Mouse (Mus musculus): ENCODE measurements around the gene Gm49384. TPM values are rescaled to one million over a fixed set of nuclear protein-coding genes. Genes with fewer than 3 reads are reported as not detected.
A peak's percentile ranks its signal among the peaks of the same experiment; 100 is the strongest.

Gene Gm49384
- total RNA-seq, 2 experiments from 2014 or later = 3.1 to 4.5 TPM

DNA sequence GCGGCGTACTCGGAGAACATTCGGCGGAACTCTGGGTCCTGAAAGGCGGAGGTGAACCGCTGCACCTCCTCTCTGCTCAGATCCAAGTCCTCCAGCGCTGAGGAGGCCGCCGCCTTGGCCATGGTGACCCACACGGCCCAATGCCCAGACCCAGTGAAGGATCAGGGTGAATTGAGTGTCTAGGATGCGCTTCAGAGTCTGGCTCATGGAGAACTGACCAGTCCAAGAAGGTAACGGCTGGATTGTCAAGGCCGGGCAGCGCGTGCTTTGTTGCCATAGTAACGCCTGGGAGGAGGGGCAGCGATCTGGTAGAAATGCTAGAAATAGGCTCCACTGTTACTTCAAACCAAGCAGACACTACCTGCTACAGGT, 5.9 kb downstream of the Gm49384 start, which contains the start of gene Dnaaf2:
TSS of gene Dnaaf2 (minus strand) at position 266 of the 372 bp plus-strand sequence.
- Histone ChIP-seq H3K4me3 (peak within 1 kb of the TSS; percentile 93), H3K27ac (peak within 1 kb of the TSS; percentile 96)
- peak in 1 of 2 experiments; percentile 66 for DNase-seq (ENCODE audit: extremely low spot score in 1 of 2, low spot score in 2 of 2)
- TF ChIP-seq CTCF (IDR thresholded peaks at IDR 0.05) = no peak
- intact Hi-C loops (cut with DNase I) = loop anchor here (5.0 kb wide), 1 partner anchor 44 kb away; the partner anchor contains the start of gene Klhdc1

DNA sequence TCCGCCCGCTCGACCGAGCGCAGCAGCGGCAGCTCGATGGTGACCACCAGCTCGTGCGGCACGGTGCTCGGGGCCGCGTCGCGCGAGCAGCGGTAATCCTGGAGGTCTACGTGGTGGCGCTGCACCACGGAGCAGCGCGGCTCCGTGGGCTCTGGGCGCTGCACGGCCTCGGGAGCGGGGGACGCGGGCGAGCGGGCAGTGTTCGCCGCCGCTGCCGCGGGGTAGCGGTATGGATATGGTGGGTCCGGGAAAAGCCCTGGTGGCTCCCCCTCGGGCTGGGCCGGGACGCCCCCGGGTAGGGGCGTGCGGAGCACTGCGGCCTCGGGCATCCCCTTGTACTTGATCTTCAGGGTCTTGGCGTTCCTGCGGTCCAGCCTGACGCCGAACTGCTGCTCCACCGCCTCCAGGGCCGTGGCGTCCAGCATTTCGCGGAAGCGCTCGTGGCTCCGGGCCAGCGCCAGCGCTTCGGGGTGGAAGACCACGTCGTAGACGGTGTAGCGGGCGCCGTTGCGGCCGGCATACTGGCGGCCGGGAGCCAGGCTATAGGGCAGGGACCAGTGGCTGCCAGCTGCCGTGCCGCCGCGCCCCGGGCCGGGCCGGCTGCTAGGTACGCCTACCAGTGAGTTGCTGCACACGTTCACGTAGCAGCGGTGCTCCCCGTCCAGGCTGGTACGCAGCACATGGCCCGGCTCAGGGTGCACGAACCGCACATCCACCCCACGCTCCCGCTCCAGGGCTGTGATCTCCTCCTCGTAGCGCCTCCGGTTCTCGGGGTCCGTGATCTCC, 6.5 kb downstream of the Gm49384 start:
- no peak for TF ChIP-seq CTCF (IDR thresholded peaks at IDR 0.05)
- peak; percentile 45 to 59 for DNase-seq (ENCODE audit: extremely low spot score in 1 of 2, low spot score in 2 of 2)
- Histone ChIP-seq H3K27ac (peak overlapping the region; percentile 96), H3K4me3 (peak overlapping the region; percentile 93)
- intact Hi-C loops (cut with DNase I) = loop anchor here (1.0 to 5.0 kb wide), 3 partner anchors 38 to 99 kb away; partner anchors contain the start of genes Klhdc1, Klhdc2 and Rps29

DNA sequence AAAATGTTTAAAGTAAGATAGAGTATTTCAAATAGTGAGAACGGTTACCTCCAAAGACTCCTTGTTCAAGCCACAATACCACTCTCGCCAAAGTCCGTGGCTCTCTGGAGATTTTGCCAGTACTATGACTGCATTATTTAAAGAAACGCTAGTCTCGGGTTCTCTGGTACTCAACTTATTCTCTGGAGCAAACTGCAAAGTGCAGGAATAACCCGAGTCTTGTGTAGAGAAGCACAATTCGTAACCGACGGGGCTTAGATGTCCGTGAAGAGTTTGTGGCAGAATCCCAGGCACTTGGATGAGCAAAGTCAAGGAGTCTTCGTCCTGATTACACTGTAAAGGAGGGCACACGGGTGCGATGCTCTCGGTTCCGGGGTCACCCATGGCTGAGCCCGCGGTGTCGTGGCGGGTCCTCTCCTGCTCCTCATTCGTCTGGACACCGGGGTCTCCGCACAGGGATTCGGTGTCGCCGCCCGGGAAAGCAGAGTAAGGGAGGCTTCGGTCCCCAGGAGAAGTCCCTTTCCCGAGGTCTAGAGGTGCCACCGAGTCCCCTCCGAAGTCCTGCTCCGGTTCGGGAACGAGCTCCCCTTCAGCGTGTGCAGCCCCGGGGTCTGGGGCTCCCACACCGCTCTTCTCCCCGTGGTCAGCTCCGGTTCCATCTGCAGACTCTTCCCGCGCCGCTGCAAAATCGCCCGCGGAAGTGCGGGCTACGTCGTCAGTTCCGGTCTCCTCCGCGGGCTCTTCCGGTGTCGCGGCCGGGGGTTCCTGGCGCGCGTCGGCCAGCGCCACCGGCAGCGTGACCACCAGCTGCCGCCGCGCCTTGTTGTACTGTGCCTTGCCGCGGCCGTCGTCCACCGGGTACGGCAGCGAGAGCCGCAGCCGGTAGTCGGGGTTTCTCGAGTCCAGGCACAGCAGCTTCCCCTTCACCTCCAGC, 7.4 kb downstream of the Gm49384 start, which contains the start of gene Gm49383:
TSS of gene Gm49383 (minus strand) at position 661 of the 934 bp plus-strand sequence.
- TF ChIP-seq CTCF (IDR thresholded peaks at IDR 0.05) = no peak; the same call in 1 of the 2 replicates
- peak; percentile 72 to 74 for DNase-seq (ENCODE audit: extremely low spot score in 1 of 2, low spot score in 2 of 2)
- Histone ChIP-seq H3K4me3 (peak within 1 kb of the TSS; percentile 93), H3K27ac (peak within 1 kb of the TSS; percentile 96)
- intact Hi-C loops (cut with DNase I) = loop anchor here (1.0 to 5.0 kb wide), 3 partner anchors 37 to 100 kb away; partner anchors contain the start of genes Klhdc1, Klhdc2 and Rps29

DNA sequence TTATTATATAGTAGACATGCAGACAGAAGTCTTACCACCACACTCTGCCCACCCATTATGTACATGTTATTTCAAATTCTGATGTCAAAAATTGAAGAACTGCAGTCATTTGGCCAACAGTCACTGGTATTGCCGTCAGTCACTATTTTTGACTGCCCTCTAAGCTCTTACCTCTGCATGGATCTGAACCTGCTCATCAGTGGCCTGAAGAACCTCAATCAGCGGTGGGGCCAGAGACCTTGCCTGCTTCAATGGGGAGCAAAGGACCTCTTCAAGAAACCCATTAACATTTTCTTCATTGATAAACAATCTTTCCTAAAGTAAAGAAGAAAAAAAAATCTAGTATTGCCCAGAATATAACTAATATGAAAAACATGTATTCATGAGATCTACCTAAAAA, 11.4 kb downstream of the Gm49384 start:
- no peak overlapping the region for H3K27ac ChIP-seq
- DNase-seq (ENCODE audit: extremely low spot score in 1 of 2, low spot score in 2 of 2) = no peak
- intact Hi-C loops (cut with DNase I) = no loop called here
- no peak overlapping the region for H3K4me3 ChIP-seq
- TF ChIP-seq CTCF (IDR thresholded peaks at IDR 0.05) = no peak

DNA sequence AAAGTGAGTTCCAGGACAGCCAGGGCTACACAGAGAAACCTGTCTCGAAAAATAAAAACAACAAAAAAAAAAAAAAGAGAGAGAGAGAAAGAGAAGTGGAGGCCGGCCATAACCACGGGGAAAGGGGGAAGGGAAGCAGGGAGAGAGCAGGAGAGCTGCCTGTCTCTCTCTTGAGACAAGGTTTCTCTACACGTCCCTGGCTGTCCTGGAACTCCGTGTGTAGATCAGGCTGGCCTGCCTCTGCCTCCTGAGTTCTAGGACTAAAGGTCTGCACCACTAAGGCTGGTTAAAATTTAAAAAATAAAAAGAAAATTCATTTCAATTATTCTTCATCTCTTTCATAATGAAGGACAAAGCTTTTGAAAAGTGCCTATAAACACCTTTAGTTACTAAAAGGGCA, 12.7 kb downstream of the Gm49384 start:
- no peak for DNase-seq (ENCODE audit: extremely low spot score in 1 of 2, low spot score in 2 of 2)
- no peak overlapping the region for H3K4me3 ChIP-seq
- H3K27ac ChIP-seq = no peak overlapping the region
- no peak for TF ChIP-seq CTCF (IDR thresholded peaks at IDR 0.05)
- intact Hi-C loops (cut with DNase I) = no loop called here

DNA sequence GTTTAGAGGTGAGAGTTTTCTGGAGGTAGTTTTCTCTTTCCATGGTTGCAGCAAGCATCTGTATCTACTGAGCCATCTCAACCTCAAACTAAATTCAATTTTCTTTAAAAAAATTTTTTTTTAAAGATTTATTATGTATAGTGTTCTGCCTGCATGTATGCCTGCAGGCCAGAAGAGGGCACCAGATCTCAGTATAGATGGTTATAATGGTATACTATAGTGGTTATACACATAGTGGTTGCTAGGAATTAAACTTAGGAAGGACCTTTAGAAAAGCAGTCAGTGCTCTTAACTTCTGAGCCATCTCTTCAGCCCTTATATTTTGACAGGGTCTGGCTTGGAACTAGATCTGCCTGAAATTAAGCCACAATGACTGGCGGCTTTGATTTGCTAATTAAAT, 13.5 kb downstream of the Gm49384 start:
- DNase-seq (ENCODE audit: extremely low spot score in 1 of 2, low spot score in 2 of 2) = no peak
- TF ChIP-seq CTCF (IDR thresholded peaks at IDR 0.05) = peak; percentile 61
- H3K27ac ChIP-seq = no peak overlapping the region
- intact Hi-C loops (cut with DNase I) = no loop called here
- no peak overlapping the region for H3K4me3 ChIP-seq

DNA sequence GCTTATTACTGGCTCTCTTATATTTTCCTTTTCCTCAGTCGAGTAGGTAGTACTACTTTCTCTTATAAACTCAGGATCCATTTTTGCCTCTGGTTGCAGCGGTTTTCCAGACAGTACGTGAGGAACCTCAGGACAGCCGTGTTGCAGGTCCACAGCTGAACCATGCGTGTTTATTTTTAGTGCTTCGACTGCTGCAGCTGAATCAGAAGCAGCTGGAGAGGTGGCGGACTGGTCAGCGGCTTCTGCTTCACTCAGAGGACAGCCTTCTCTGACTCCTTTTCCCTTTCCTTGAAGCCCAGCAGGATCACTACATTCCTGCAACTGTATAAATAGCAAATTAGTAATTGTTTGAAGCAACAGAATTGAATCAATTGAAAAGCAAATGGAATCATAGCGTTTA, 14.0 kb downstream of the Gm49384 start:
- no peak overlapping the region for H3K4me3 ChIP-seq
- H3K27ac ChIP-seq = no peak overlapping the region
- no peak for TF ChIP-seq CTCF (IDR thresholded peaks at IDR 0.05)
- intact Hi-C loops (cut with DNase I) = no loop called here
- DNase-seq (ENCODE audit: extremely low spot score in 1 of 2, low spot score in 2 of 2) = no peak

DNA sequence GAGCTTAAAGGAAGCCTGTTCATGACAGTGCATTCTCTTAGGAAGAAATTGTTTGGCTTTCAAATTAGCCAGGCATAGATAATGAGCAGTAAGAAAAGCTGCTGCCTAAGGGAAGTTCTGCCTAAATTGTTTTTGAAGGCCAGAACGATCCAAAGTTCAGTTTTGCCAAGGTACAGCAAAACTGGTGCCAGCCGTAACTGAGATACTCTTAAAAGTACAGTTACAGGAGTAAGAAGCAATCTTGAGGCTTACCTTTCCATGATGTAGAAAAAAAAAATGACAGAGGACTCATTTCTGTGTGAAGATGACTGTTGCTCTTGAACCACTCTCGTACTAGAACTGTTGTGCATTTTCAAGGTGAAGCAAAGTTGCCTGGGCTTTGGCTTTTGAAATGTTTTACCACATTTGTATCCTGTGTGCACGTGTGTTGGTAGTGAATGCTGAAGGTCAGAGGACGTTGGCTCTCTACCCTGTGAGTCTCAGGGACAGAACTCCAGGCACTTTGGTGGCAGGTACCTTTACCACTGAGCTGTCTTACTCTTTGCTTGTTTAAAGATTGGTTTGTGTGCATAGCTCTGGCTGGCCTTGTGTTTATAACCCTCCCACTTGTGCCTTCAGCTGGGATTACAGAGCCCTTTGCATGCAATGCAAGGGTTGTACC, 17.1 kb downstream of the Gm49384 start:
- H3K27ac ChIP-seq = no peak overlapping the region
- TF ChIP-seq CTCF (IDR thresholded peaks at IDR 0.05) = no peak
- no peak for DNase-seq (ENCODE audit: extremely low spot score in 1 of 2, low spot score in 2 of 2)
- H3K4me3 ChIP-seq = peak overlapping the region; percentile 13; the same call in 1 of the 2 replicates
- intact Hi-C loops (cut with DNase I) = no loop called here

DNA sequence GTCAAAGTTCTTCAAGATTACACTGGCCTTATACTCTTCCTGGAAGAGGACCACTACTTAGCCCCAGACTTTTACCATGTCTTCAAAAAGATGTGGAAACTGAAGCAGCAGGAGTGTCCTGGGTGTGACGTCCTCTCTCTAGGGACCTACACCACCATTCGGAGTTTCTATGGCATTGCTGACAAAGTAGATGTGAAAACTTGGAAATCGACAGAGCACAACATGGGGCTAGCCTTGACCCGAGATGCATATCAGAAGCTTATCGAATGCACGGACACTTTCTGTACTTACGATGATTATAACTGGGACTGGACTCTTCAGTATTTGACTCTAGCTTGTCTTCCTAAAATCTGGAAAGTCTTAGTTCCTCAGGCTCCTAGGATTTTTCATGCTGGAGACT, 18.7 kb downstream of the Gm49384 start:
- no peak for DNase-seq (ENCODE audit: extremely low spot score in 1 of 2, low spot score in 2 of 2)
- TF ChIP-seq CTCF (IDR thresholded peaks at IDR 0.05) = no peak
- intact Hi-C loops (cut with DNase I) = no loop called here
- Histone ChIP-seq H3K4me3 (peak overlapping the region; percentile 65), H3K27ac (no peak overlapping the region)

DNA sequence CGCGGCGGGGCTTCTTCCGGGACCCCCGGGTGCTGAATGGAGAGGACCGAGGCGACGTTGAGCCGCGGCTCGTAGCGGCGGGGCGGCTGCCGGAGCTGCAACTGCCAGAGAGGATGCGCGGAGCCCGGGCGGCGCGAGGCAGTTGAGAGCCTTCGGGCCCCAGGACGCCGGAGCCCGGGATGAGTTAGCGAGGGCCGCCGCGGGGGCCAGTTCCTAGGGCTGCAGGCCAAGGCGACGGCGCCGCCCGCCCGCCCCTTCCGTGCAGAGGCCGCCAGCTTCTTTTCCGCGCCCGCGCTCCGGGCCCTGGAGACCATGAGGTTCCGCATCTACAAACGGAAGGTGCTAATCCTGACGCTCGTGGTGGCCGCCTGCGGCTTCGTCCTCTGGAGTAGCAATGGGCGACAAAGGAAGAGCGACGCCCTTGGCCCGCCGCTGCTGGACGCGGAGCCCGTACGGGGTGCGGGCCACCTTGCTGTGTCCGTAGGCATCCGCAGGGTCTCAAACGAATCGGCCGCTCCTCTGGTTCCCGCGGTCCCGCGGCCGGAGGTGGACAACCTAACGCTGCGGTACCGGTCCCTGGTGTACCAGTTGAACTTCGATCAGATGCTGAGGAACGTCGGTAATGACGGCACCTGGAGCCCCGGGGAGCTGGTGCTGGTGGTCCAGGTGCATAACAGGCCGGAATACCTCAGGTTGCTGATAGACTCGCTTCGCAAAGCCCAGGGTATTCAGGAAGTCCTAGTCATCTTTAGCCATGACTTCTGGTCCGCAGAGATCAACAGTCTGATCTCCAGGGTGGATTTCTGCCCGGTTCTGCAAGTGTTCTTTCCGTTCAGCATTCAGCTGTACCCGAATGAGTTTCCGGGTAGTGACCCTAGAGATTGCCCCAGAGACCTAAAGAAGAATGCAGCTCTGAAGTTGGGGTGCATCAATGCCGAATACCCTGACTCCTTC, 19.4 kb downstream of the Gm49384 start:
- peak; percentile 61 to 62 for DNase-seq (ENCODE audit: extremely low spot score in 1 of 2, low spot score in 2 of 2)
- intact Hi-C loops (cut with DNase I) = no loop called here
- Histone ChIP-seq H3K4me3 (peak overlapping the region; percentile 65), H3K27ac (peak overlapping the region; percentile 96)
- TF ChIP-seq CTCF (IDR thresholded peaks at IDR 0.05) = no peak
